Mouse (Mus musculus) layer of hippocampus, adult 9-10 months (tissue): ENCODE results near the gene Nexn.

Experiments
- DNase-seq: peaks from one replicate; pipeline ENCODE4 v3.0.0; 2022; ENCODE audit warnings: low spot score

Gene Nexn

DNA sequence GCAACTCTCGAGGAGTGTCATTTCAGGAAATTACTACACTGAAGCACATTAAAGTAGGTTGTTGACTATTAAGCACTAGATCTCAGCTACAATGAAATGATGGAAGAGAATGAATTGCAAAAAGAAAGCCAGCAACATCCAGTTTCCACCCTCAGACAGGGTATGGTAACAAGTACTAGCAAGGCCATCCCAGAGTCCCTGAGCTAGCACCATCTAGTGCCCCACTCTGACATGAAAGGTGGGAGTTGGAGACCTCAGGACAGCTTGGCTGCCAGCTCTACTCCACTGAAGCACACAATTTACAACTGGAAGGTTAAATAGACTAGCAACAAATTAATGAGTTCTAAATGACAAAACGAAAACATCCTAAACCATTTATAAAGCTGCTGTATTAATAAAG lies 11.8 kb upstream of the Nexn start:
- no peak for DNase-seq

- no peak for DNase-seq
Measured at GRCm38 (mm10) chr3:152276935-152277334, 10.8 kb upstream of the Nexn start.

GRCm38 (mm10) chr3:152275008-152275407 lies 8.9 kb upstream of the Nexn start:
- no peak for DNase-seq

DNA sequence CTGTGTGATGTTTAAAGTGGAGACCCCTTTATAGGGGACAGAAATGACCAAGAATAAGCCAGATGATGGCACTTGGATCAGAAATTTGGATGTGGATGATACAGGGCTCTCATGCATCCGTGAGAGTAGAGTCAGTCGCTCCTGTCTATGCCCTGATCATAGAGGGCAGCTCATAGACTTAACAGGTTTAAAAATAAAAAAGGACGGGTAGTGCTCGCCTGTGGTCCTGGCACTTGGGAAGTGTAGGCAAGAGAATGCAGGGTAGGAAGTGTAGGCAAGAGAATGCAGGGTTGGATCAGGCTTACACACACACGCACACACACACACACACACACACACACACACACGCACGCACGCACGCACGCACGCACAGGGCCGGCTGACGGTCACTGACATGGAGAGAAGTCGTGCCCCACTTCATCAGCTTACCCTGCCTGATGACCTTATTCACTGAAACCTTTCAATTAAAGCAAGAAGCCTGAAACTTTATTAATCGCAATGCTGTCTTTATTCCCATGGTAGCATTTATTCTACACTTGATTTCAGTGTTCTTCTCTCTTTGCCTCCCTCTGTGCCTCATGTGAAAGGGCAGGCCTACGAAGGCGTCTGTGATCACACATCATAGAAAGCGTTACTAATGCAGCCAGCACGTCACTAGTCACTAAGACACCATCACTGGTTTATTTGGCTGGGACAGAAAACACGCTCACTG lies 7.0 kb upstream of the Nexn start:
- DNase-seq: no peak

GRCm38 (mm10) chr3:152271876-152272275 lies 5.7 kb upstream of the Nexn start:
- DNase-seq: no peak

GRCm38 (mm10) chr3:152271071-152271710 lies 5.0 kb upstream of the Nexn start:
- DNase-seq: no peak

DNA sequence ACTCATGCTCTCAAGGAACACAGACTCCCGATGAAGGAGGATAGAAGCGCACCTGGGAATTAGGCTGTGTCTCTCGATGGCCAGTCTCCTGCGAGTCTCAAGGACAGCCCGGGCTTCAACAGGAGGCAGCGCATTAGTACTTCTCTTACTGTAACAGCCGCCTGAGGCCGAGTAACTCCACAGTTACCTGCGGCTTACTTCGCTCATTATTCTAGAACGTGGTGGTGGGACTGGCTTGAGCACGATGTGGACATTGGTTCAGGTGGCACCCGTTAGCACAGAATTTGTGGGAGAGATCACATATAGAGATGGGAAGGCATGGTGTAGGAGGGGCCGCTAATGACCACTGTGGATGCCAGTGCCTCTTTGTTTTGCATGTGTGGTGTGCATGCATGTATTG lies 1.9 kb upstream of the Nexn start:
- no peak for DNase-seq

- DNase-seq: no peak
Measured at GRCm38 (mm10) chr3:152265351-152266035, 657 bp downstream of the Nexn start.

DNA sequence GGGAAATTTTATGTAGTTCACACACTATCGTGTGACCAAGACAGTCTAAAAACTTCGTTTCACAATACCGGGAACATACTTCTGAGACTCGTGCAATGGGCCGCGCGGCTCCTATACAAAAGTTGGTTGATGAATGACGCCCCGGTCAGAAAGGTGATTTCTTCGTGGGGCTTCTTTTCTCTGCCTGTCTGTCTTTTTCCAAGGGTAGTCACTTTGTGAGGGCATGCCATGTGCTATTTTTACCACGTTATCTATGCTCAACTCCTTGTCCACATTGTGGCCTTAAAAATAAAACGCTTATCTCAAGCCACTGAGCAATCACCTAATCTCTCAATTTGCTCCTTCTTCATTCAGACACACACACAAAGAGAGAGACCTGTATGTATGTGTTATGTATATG lies 1.3 kb downstream of the Nexn start:
- no peak for DNase-seq

GRCm38 (mm10) chr3:152264374-152264773 lies 1.8 kb downstream of the Nexn start:
- DNase-seq: no peak

- DNase-seq: no peak
Measured at GRCm38 (mm10) chr3:152261948-152262347, 4.2 kb downstream of the Nexn start.

DNA sequence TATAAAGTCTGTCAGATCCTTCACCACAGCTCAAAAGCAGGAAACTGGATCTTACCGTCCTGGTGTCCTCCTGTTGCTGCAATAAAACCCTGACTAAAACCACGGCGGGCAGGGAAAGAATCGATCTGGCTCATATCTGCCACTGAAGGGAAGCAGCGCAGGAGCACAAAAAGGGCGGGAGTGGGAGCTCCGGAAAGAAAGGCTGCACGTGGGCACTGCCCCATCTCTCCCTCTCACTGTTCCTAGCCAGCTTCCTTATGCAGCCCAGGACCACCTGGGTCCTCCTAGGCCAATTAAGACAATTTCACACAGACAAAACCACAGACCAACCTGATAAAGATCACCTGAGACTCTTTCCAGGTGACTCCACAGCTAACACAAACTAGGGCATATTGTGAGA lies 4.7 kb downstream of the Nexn start:
- no peak for DNase-seq

DNA sequence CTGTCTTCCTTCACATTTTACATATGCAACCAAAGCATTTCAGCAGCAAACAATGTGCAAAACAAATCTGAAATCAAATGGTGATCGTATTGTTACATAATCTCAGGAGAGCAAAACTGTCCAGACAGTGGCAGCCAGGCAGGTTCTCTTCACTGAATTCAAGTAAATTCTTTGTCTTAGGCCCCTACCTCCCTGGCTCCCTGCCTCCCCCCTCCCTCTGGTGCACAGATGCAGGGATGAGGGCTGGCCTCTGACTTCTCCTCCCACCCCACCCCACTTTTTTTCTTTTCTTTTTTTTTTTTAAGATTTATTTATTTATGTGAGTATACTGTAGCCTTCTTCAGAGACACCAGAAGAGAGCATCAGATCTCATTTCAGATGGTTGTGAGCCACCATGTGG lies 5.8 kb downstream of the Nexn start:
- DNase-seq: no peak

- peak; percentile 77 for DNase-seq
Measured at GRCm38 (mm10) chr3:152259409-152259808, 6.7 kb downstream of the Nexn start.

GRCm38 (mm10) chr3:152257528-152257927 lies 8.6 kb downstream of the Nexn start:
- DNase-seq: no peak

- DNase-seq: no peak
Measured at GRCm38 (mm10) chr3:152250487-152250886, 15.7 kb downstream of the Nexn start.

DNA sequence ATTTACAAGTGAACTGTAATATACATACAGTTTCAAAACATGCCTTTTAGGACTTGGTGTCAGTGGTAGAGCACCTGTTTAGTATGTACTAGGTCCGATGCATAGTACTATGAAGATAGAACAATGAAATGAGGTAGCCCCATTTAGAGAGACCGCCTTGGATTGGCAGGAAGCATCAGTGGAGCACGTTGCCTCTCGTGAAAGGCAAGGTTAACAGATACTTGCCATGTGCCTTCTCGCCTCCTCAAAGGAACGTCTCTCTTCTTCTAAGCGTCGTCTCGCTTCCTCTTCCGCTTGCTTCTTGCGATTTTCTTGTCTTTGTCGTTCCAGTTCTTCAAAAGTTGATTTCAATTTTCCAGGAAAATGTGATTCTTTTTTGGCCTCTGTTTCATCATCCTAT lies 18.4 kb downstream of the Nexn start:
- no peak for DNase-seq

- peak; percentile 52 for DNase-seq
Measured at GRCm38 (mm10) chr3:152245273-152245910, 20.8 kb downstream of the Nexn start.

- no peak for DNase-seq
Measured at GRCm38 (mm10) chr3:152243304-152243703, 22.8 kb downstream of the Nexn start.

GRCm38 (mm10) chr3:152241098-152241497 lies 25.1 kb downstream of the Nexn start:
- DNase-seq: no peak

- no peak for DNase-seq
Measured at GRCm38 (mm10) chr3:152239592-152239991, 26.6 kb downstream of the Nexn start.

GRCm38 (mm10) chr3:152238836-152239235 lies 27.3 kb downstream of the Nexn start:
- DNase-seq: no peak

GRCm38 (mm10) chr3:152235805-152236204 lies 30.3 kb downstream of the Nexn start:
- no peak for DNase-seq
